Mouse (Mus musculus) hindbrain, embryonic 11.5 days (tissue): Measurements from ENCODE around the gene 0610030E20Rik. TPM values are rescaled to one million over a fixed set of nuclear protein-coding genes. Genes with fewer than 3 reads are reported as not detected.

Source experiments
- polyA plus RNA-seq: library from polyadenylated mRNA; unstranded; fragments of >200 nt; fragmentation: Nextera tagmentation; extraction: Ambion mirVana; gene quantifications from 2 replicates; pipeline ENCODE4 v1.2.1, GENCODE M21; 2014

Gene 0610030E20Rik
- polyA plus RNA-seq, 1 experiment from 2014 or later: 28.4 TPM

Other genes with a start within 250 kb of the 0610030E20Rik start
- 44.0 and 50.4 TPM in 2 replicates for gene St3gal5, start 249.7 kb upstream of the 0610030E20Rik start, polyA plus RNA-seq
- 9.2 and 9.6 TPM in 2 replicates for gene Atoh8, start 111.7 kb upstream of the 0610030E20Rik start, polyA plus RNA-seq
- not detected in 2 replicates for gene Sftpb, start 42.7 kb upstream of the 0610030E20Rik start, polyA plus RNA-seq
- gene Usp39, start 2.1 kb upstream of the 0610030E20Rik start, polyA plus RNA-seq: 102 and 113 TPM in 2 replicates
- gene Tmem150a, start 8.1 kb downstream of the 0610030E20Rik start, polyA plus RNA-seq: 7.0 and 9.2 TPM in 2 replicates
- 106 and 111 TPM in 2 replicates for gene Rnf181, start 19.6 kb downstream of the 0610030E20Rik start, polyA plus RNA-seq
- gene Vamp5, start 33.2 kb downstream of the 0610030E20Rik start, polyA plus RNA-seq: 13.4 and 13.7 TPM in 2 replicates
- 35.2 and 37.9 TPM in 2 replicates for gene Vamp8, start 43.4 kb downstream of the 0610030E20Rik start, polyA plus RNA-seq
- gene Ggcx, start 67.0 kb downstream of the 0610030E20Rik start, polyA plus RNA-seq: 12.9 and 13.1 TPM in 2 replicates
- gene Mat2a, start 92.2 kb downstream of the 0610030E20Rik start, polyA plus RNA-seq: 409 and 478 TPM in 2 replicates
- 0.45 and 0.66 TPM in 2 replicates for gene Sh2d6, start 174.4 kb downstream of the 0610030E20Rik start, polyA plus RNA-seq
- 10.4 TPM in 2 replicates for gene Capg, start 197.1 kb downstream of the 0610030E20Rik start, polyA plus RNA-seq